Mouse (Mus musculus) left cerebral cortex, adult 18-20 months (tissue): Measurements from ENCODE around the gene Kremen2. TPM values are rescaled to one million over a fixed set of nuclear protein-coding genes. Genes with fewer than 3 reads are reported as not detected.

Experiments
- total RNA-seq, 2 experiments: library from RNA; stranded (reverse); gene quantifications; 2 replicates each; pipeline ENCODE4 v1.2.3; 2021

Gene Kremen2
- total RNA-seq, 2 experiments from 2014 or later: 0.60 to 0.82 TPM

Other genes with a start within 250 kb of the Kremen2 start
- 1 to 10 TPM; 6.8 to 7.1 TPM for gene Zfp213, start 181.6 kb downstream of the Kremen2 start, total RNA-seq
- gene Zfp13, start 146.3 kb downstream of the Kremen2 start, total RNA-seq: 10 to 100 TPM; 27.5 to 29.7 TPM
- not detected for gene Zscan10, start 145.0 kb downstream of the Kremen2 start, total RNA-seq
- gene Mmp25, start 100.6 kb downstream of the Kremen2 start, total RNA-seq: under 1 TPM; 0.14 TPM
- not detected for gene Bicdl2, start 85.3 kb downstream of the Kremen2 start, total RNA-seq
- gene Hcfc1r1, start 72.2 kb downstream of the Kremen2 start, total RNA-seq: 100 to 1,000 TPM; 126 to 130 TPM
- 1 to 10 TPM; 5.3 to 6.8 TPM for gene Thoc6, start 72.0 kb downstream of the Kremen2 start, total RNA-seq
- gene Tnfrsf12a, start 68.4 kb downstream of the Kremen2 start, total RNA-seq: 10 to 100 TPM; 10.2 to 12.7 TPM
- not detected for gene Cldn6, start 66.6 kb downstream of the Kremen2 start, total RNA-seq
- under 1 TPM; 0.23 to 0.26 TPM for gene Cldn9, start 61.8 kb downstream of the Kremen2 start, total RNA-seq
- gene 1520401A03Rik, start 23.1 kb downstream of the Kremen2 start, total RNA-seq: under 1 TPM; 0.16 to 0.19 TPM
- gene Pkmyt1, start 19.5 kb downstream of the Kremen2 start, total RNA-seq: 1 to 10 TPM; 5.3 to 5.4 TPM
- 10 to 100 TPM; 54.6 to 63.9 TPM for gene Paqr4, start 5.0 kb downstream of the Kremen2 start, total RNA-seq
- 100 to 1,000 TPM; 459 to 507 TPM for gene Flywch1, start 25.8 kb upstream of the Kremen2 start, total RNA-seq
- 10 to 100 TPM; 11.7 to 14.2 TPM for gene Flywch2, start 40.2 kb upstream of the Kremen2 start, total RNA-seq
- gene Srrm2, start 44.7 kb upstream of the Kremen2 start, total RNA-seq: 100 to 1,000 TPM; 548 to 585 TPM
- gene Elob, start 83.3 kb upstream of the Kremen2 start, total RNA-seq: 100 to 1,000 TPM; 359 to 364 TPM
- gene Prss33, start 90.2 kb upstream of the Kremen2 start, total RNA-seq: not detected
- not detected for gene Prss32, start 98.0 kb upstream of the Kremen2 start, total RNA-seq
- 1 to 10 TPM; 1.6 to 2.1 TPM for gene Prss41, start 98.3 kb upstream of the Kremen2 start, total RNA-seq
- gene Prss21, start 122.2 kb upstream of the Kremen2 start, total RNA-seq: not detected
- gene Dcpp1, start 135.0 kb upstream of the Kremen2 start, total RNA-seq: not detected
- gene Dcpp2, start 135.0 kb upstream of the Kremen2 start, total RNA-seq: not detected
- not detected for gene Dcpp3, start 171.6 kb upstream of the Kremen2 start, total RNA-seq
- not detected for gene Sbp, start 195.8 kb upstream of the Kremen2 start, total RNA-seq
- not detected for gene Sbpl, start 209.4 kb upstream of the Kremen2 start, total RNA-seq
- under 1 TPM in 1 of 2 experiments, not detected in 1; 0.45 TPM for gene Prss30, start 234.7 kb upstream of the Kremen2 start, total RNA-seq